Mouse (Mus musculus) urinary bladder, adult 2 months (tissue): ENCODE results near the gene Kdr. TPM values are rescaled to one million over a fixed set of nuclear protein-coding genes. Genes with fewer than 3 reads are reported as not detected.

Experiments used
- DNase-seq: peaks from one replicate; pipeline ENCODE4 v3.0.0; 2022; ENCODE audit warnings: low spot score
- polyA plus RNA-seq: library from polyadenylated mRNA; depleted of rRNA; stranded (reverse); fragments of >200 nt; gene quantifications from 2 replicates; pipeline ENCODE4 v1.2.3, GENCODE M21; 2012; rRNA removed

Kdr gene
- polyA plus RNA-seq = 11.8 and 14.6 TPM in 2 replicates

- peak; percentile 45 for DNase-seq
Observed at GRCm38 (mm10) chr5:75978374-75979100, at the start of gene Kdr. Gene Kdr (minus strand): TSS chr5:75978458.

GRCm38 (mm10) chr5:76026805-76027204 is 48.5 kb upstream of the Kdr start:
- DNase-seq = no peak

DNA sequence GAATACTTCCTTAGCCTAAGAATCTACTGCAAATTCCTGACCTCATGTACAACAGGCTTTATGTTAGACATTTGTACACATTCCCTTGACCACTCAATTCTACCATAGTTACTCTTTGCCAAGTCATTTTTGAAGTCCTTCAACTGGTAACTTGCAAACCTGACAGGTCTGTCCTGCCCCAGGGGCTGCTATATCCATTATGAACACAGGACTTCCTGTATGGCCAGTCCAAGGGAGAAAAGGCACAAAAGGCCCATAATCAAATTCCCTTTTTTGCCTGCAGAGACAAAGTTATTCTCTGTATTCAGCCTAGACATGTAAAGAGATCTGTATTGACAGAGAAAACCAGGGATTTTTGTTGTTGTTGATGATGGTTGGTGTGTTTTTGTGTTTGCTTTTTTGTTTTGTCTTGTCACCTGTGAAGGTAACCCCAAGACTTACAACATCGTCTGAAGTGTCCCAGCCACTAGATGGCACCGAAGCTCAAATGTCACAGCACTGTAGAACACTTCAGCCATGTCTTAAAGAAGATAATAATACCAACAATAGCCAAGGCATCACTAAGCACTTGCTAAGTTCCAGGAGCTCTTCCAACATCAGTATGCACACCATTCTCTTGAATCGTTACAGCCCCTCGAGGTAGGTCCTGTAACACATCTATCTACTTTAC is 47.9 kb upstream of the Kdr start:
- no peak for DNase-seq

- no peak for DNase-seq
Observed at GRCm38 (mm10) chr5:76023011-76023773, 44.9 kb upstream of the Kdr start.

- DNase-seq = no peak
Observed at GRCm38 (mm10) chr5:76022436-76022835, 44.2 kb upstream of the Kdr start.

GRCm38 (mm10) chr5:76018321-76018720 is 40.1 kb upstream of the Kdr start:
- no peak for DNase-seq

GRCm38 (mm10) chr5:76016086-76016485 is 37.8 kb upstream of the Kdr start:
- DNase-seq = no peak

DNA sequence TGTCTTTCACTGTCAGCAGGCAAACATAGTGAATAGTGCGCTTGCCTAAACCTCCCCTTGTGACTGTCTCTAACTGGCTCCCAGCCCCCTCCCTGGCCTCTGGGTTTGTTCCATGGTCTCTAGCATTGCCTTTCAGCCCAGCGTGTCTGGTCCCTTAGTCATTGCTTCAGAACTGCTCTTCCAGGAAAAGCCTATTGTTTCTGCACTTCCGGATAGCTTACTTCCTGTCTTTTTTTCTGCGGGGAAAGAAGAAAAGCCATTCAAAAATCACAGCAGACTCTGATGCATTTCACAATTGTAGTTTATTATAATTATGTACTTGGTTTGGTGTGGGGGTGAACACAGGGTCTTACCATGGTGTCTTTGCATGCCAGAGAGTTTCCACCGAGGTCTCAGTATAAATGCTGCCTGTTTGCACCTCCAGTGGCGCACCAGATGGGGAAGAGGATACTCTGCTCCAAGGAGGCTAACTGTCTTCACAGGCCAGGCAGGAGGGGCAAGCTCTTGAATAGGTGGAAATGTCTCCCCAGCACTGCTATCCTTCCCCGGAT is 35.7 kb upstream of the Kdr start:
- no peak for DNase-seq

- no peak for DNase-seq
Observed at GRCm38 (mm10) chr5:76006403-76006802, 28.1 kb upstream of the Kdr start.

DNA sequence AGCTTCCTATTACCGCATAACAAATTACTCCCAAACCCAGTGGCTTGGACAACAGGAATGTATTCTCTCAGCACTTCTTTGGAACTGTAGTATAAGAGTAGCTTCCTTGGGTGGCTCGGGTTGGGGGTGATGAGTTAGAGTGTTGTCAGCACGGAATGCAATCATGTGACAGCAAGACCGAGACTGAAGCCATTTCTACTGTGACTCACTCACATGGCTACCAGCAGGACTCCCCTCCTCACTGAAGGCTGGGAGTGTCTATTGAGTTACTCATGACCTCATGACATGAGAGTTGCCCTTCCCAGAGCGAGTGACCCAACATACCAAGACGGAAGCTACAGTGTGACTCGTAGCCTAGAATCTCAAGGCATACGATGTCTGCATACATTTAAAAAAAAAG is 12.0 kb upstream of the Kdr start:
- DNase-seq = no peak

- DNase-seq = no peak
Observed at GRCm38 (mm10) chr5:75987530-75987929, 9.3 kb upstream of the Kdr start.

DNA sequence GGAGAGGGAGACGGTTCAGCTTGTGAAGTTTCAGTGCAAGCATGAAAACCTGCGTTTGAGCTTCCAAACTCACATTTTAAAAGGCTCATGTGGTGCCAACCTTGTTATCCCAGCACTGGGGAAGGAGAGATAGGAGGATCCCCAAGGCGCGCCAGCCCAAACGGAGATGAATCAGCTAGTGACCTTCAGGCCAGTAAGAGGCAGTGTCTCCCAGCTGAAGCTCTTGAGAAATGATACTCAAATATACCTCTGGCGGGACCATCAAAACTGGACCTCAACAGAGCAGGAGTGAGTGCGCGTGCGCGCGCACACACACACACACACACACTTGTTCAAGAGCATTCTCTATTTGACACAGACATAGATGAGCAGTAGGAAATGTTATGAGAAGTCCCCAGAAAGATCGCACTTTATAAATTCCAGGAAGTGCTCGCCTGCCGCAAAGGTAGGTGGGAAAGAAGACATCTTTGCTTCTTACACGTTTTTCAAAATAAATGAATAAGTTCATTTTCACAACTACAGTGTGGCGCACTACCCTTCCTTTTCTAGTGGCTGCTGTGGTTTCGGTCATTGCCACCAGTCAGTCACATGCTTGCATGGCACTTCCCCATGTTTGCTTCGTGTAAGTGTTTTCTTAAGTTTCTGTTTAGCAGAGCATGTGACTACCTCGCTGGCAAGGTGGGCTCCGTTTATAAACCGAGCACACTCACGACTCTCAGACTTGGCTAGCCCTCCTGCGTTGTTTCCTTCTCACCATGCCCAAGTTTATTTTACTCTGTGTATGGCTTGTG is 2.5 kb upstream of the Kdr start:
- DNase-seq = no peak

- DNase-seq = no peak
Observed at GRCm38 (mm10) chr5:75979108-75979507, 850 bp upstream of the Kdr start.

- DNase-seq = no peak
Observed at GRCm38 (mm10) chr5:75977441-75978373, 551 bp downstream of the Kdr start.

DNA sequence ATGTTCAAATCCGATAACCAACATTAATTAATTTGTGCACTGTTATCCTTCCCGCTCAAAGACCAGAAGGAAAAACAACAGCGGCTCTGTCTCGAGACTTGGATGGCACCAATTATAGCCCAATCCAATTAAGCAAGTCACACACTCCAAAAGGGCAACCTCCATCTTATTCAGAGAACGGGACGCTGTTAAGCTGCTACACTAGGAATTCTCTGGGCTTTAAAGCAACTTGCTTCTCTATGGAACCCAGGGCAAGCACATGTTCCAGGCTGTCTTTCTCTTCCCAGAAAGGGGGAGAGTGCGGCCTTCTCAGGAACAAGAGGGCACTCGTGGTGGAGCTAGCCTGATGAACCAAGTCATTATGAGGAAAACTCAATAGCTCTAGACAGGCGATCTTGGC is 1.6 kb downstream of the Kdr start:
- DNase-seq = no peak

- no peak for DNase-seq
Observed at GRCm38 (mm10) chr5:75975398-75975797, 2.9 kb downstream of the Kdr start.

GRCm38 (mm10) chr5:75974543-75975130 is 3.6 kb downstream of the Kdr start:
- DNase-seq = no peak

DNA sequence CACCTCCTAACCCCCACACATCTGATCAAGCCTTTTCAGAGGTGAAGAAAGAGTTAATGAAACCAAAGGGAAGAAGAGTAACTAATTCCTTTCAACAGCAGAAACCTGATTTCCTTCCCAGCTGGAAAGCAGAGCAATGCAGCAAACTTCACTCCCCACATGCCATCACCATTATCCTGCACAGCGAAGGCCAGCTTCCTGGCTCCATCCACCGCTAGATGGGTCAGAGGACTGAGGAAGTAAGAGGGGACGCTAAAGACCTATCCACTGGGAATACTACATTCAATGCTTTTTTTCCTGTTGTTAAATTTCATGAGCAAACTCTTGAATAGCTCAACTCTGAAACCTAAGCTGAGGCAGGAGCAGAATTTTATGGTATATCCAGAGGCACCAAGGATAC is 8.4 kb downstream of the Kdr start:
- DNase-seq = no peak

GRCm38 (mm10) chr5:75962558-75962957 is 15.7 kb downstream of the Kdr start:
- DNase-seq = no peak
